Mouse (Mus musculus): ENCODE results near the gene Fuca1. TPM values are rescaled to one million over a fixed set of nuclear protein-coding genes. Genes with fewer than 3 reads are reported as not detected.
A peak's percentile ranks its signal among the peaks of the same experiment; 100 is the strongest.
"Not testable (repeated sequence)": the region's sequence is repeated elsewhere in the genome, so short reads cannot be mapped to it uniquely, and the experiment has no call there.

The Fuca1 gene
- polyA plus RNA-seq, 1 experiment from 2014 or later: 93.3 TPM

GRCm38 (mm10) chr4:135934708-135935500, 14.4 kb downstream of the Fuca1 start:
- Histone ChIP-seq H3K9ac (replicated peaks; ENCODE audit: low read depth, low read length) (no peak overlapping the region), H3K4me1 (ENCODE audit: control insufficient read depth, insufficient read depth, low read length) (no peaks in the 10 kb centered on the region), H3K4me3 (ENCODE audit: low read depth, low read length) (no peak overlapping the region), H3K27me3 (ENCODE audit: control insufficient read depth, insufficient read depth, low read length) (no peaks in the 10 kb centered on the region), H3K4me2 (replicated peaks; ENCODE audit: low read depth, low read length) (no peak overlapping the region), H3K36me3 (ENCODE audit: control insufficient read depth, insufficient read depth, low read length) (peaks cover 11% of the 10 kb centered on the region), H3K27ac (ENCODE audit: low read length) (no peak overlapping the region), H3K9me3 (ENCODE audit: control insufficient read depth, low read depth, low read length) (no peaks in the 10 kb centered on the region)
- ATAC-seq (ENCODE audit: insufficient number of reproducible peaks, insufficient read depth, low FRiP score, low read depth): peak; percentile 42; the same call in 1 of the 2 replicates
- 64% methylated on average over 12 of the region's 12 CpGs for WGBS

- Histone ChIP-seq H3K4me3 (ENCODE audit: low read depth, low read length) (no peak overlapping the region), H3K4me1 (ENCODE audit: control insufficient read depth, insufficient read depth, low read length) (no peaks in the 10 kb centered on the region), H3K9ac (replicated peaks; ENCODE audit: low read depth, low read length) (no peak overlapping the region), H3K36me3 (ENCODE audit: control insufficient read depth, insufficient read depth, low read length) (peaks cover 11% of the 10 kb centered on the region), H3K27me3 (ENCODE audit: control insufficient read depth, insufficient read depth, low read length) (no peaks in the 10 kb centered on the region), H3K4me2 (replicated peaks; ENCODE audit: low read depth, low read length) (no peak overlapping the region), H3K9me3 (ENCODE audit: control insufficient read depth, low read depth, low read length) (no peaks in the 10 kb centered on the region), H3K27ac (ENCODE audit: low read length) (no peak overlapping the region)
- WGBS: 55% methylated on average over 5 of the region's 5 CpGs
- ATAC-seq (ENCODE audit: insufficient number of reproducible peaks, insufficient read depth, low FRiP score, low read depth): no peak
These were observed 15.0 kb downstream of the Fuca1 start for GRCm38 (mm10) chr4:135935502-135935901.

- Histone ChIP-seq H3K9ac (replicated peaks; ENCODE audit: low read depth, low read length) (no peak overlapping the region), H3K4me2 (replicated peaks; ENCODE audit: low read depth, low read length) (no peak overlapping the region), H3K4me3 (ENCODE audit: low read depth, low read length) (no peak overlapping the region), H3K27ac (ENCODE audit: low read length) (no peak overlapping the region), H3K27me3 (ENCODE audit: control insufficient read depth, insufficient read depth, low read length) (no peaks in the 10 kb centered on the region), H3K36me3 (ENCODE audit: control insufficient read depth, insufficient read depth, low read length) (peaks cover 7% of the 10 kb centered on the region), H3K9me3 (ENCODE audit: control insufficient read depth, low read depth, low read length) (no peaks in the 10 kb centered on the region), H3K4me1 (ENCODE audit: control insufficient read depth, insufficient read depth, low read length) (no peaks in the 10 kb centered on the region)
- ATAC-seq (ENCODE audit: insufficient number of reproducible peaks, insufficient read depth, low FRiP score, low read depth): no peak
- 78% methylated on average over 7 of the region's 7 CpGs for WGBS
These were observed 18.3 kb downstream of the Fuca1 start for GRCm38 (mm10) chr4:135938858-135939257.

GRCm38 (mm10) chr4:135941026-135941425, 20.5 kb downstream of the Fuca1 start:
- not testable (repeated sequence) for H3K9me3 ChIP-seq (ENCODE audit: control insufficient read depth, low read depth, low read length); H3K27me3 ChIP-seq (ENCODE audit: control insufficient read depth, insufficient read depth, low read length); H3K36me3 ChIP-seq (ENCODE audit: control insufficient read depth, insufficient read depth, low read length); ATAC-seq (ENCODE audit: insufficient number of reproducible peaks, insufficient read depth, low FRiP score, low read depth); H3K4me3 ChIP-seq (ENCODE audit: low read depth, low read length); H3K27ac ChIP-seq (ENCODE audit: low read length); H3K9ac ChIP-seq (replicated peaks; ENCODE audit: low read depth, low read length); H3K4me1 ChIP-seq (ENCODE audit: control insufficient read depth, insufficient read depth, low read length); H3K4me2 ChIP-seq (replicated peaks; ENCODE audit: low read depth, low read length)
- 84% methylated on average over 8 of the region's 8 CpGs for WGBS

GRCm38 (mm10) chr4:135942193-135942592, 21.7 kb downstream of the Fuca1 start:
- Histone ChIP-seq H3K4me3 (ENCODE audit: low read depth, low read length) (no peak overlapping the region), H3K9me3 (ENCODE audit: control insufficient read depth, low read depth, low read length) (no peaks in the 10 kb centered on the region), H3K4me2 (replicated peaks; ENCODE audit: low read depth, low read length) (no peak overlapping the region), H3K4me1 (ENCODE audit: control insufficient read depth, insufficient read depth, low read length) (0 out of 2 replicates have a peak, but pooled peaks cover 5% of the 10 kb centered on the region), H3K9ac (replicated peaks; ENCODE audit: low read depth, low read length) (no peak overlapping the region), H3K27me3 (ENCODE audit: control insufficient read depth, insufficient read depth, low read length) (no peaks in the 10 kb centered on the region), H3K36me3 (ENCODE audit: control insufficient read depth, insufficient read depth, low read length) (peaks cover 7% of the 10 kb centered on the region; the same call in 1 of the 2 replicates), H3K27ac (ENCODE audit: low read length) (no peak overlapping the region)
- 81% methylated on average over 6 of the region's 6 CpGs for WGBS
- no peak for ATAC-seq (ENCODE audit: insufficient number of reproducible peaks, insufficient read depth, low FRiP score, low read depth)

- Histone ChIP-seq H3K4me3 (ENCODE audit: low read depth, low read length) (no peak overlapping the region), H3K9ac (replicated peaks; ENCODE audit: low read depth, low read length) (no peak overlapping the region), H3K4me1 (ENCODE audit: control insufficient read depth, insufficient read depth, low read length) (0 out of 2 replicates have a peak, but pooled peaks cover 5% of the 10 kb centered on the region), H3K9me3 (ENCODE audit: control insufficient read depth, low read depth, low read length) (no peaks in the 10 kb centered on the region), H3K4me2 (replicated peaks; ENCODE audit: low read depth, low read length) (no peak overlapping the region), H3K27ac (ENCODE audit: low read length) (no peak overlapping the region), H3K36me3 (ENCODE audit: control insufficient read depth, insufficient read depth, low read length) (peaks cover 7% of the 10 kb centered on the region; the same call in 1 of the 2 replicates), H3K27me3 (ENCODE audit: control insufficient read depth, insufficient read depth, low read length) (no peaks in the 10 kb centered on the region)
- ATAC-seq (ENCODE audit: insufficient number of reproducible peaks, insufficient read depth, low FRiP score, low read depth): no peak
- WGBS: 51% methylated on average over 4 of the region's 4 CpGs
These were observed 22.9 kb downstream of the Fuca1 start for GRCm38 (mm10) chr4:135943389-135943788.

- WGBS: 68% methylated on average over 10 of the region's 10 CpGs
- no peak for ATAC-seq (ENCODE audit: insufficient number of reproducible peaks, insufficient read depth, low FRiP score, low read depth)
- H3K4me2 ChIP-seq (replicated peaks; ENCODE audit: low read depth, low read length): peak overlapping the region; percentile 79
- peak overlapping the region; percentile 61; the same call in 1 of the 2 replicates for H3K27ac ChIP-seq (ENCODE audit: low read length)
- 0 out of 2 replicates have a peak, but pooled peaks cover 8% of the 10 kb centered on the region for H3K4me1 ChIP-seq (ENCODE audit: control insufficient read depth, insufficient read depth, low read length)
- H3K36me3 ChIP-seq (ENCODE audit: control insufficient read depth, insufficient read depth, low read length): no peaks in the 10 kb centered on the region
- H3K4me3 ChIP-seq (ENCODE audit: low read depth, low read length): peak overlapping the region; percentile 85
- H3K9me3 ChIP-seq (ENCODE audit: control insufficient read depth, low read depth, low read length): no peaks in the 10 kb centered on the region
- H3K9ac ChIP-seq (replicated peaks; ENCODE audit: low read depth, low read length): no peak overlapping the region
- H3K27me3 ChIP-seq (ENCODE audit: control insufficient read depth, insufficient read depth, low read length): no peaks in the 10 kb centered on the region
These were observed 25.2 kb downstream of the Fuca1 start for GRCm38 (mm10) chr4:135945706-135946105.

- Histone ChIP-seq H3K4me1 (ENCODE audit: control insufficient read depth, insufficient read depth, low read length) (0 out of 2 replicates have a peak, but pooled peaks cover 8% of the 10 kb centered on the region), H3K4me3 (ENCODE audit: low read depth, low read length) (peak within 1 kb of the TSS; percentile 85), H3K4me2 (replicated peaks; ENCODE audit: low read depth, low read length) (peak within 1 kb of the TSS; percentile 79), H3K9ac (replicated peaks; ENCODE audit: low read depth, low read length) (peak within 1 kb of the TSS; percentile 66), H3K36me3 (ENCODE audit: control insufficient read depth, insufficient read depth, low read length) (no peaks in the 10 kb centered on the region; the same call in 1 of the 2 replicates), H3K27me3 (ENCODE audit: control insufficient read depth, insufficient read depth, low read length) (no peaks in the 10 kb centered on the region), H3K27ac (ENCODE audit: low read length) (peak within 1 kb of the TSS; percentile 61; the same call in 1 of the 2 replicates), H3K9me3 (ENCODE audit: control insufficient read depth, low read depth, low read length) (no peaks in the 10 kb centered on the region)
- ATAC-seq (ENCODE audit: insufficient number of reproducible peaks, insufficient read depth, low FRiP score, low read depth): peak; percentile 94
- WGBS: under 1% methylated on average over 23 of the region's 23 CpGs
These were observed 25.7 kb downstream of the Fuca1 start, which contains the start of gene Hmgcl for GRCm38 (mm10) chr4:135946278-135946658. Gene Hmgcl, plus strand, starts transcription at chr4:135946448.

Data from stomach, embryonic 14.5 days (tissue).